Mouse (Mus musculus): ENCODE results near the gene Abcc9. TPM values are rescaled to one million over a fixed set of nuclear protein-coding genes. Genes with fewer than 3 reads are reported as not detected.

Abcc9 gene
- polyA plus RNA-seq, 1 experiment from 2014 or later, result 3.6 TPM

- Histone ChIP-seq H3K27me3 (replicated peaks) (no peaks in the 10 kb centered on the region), H3K4me1 (no peaks in the 10 kb centered on the region), H3K4me3 (no peak overlapping the region), H3K4me2 (no peak overlapping the region), H3K36me3 (replicated peaks) (no peaks in the 10 kb centered on the region), H3K9me3 (no peaks in the 10 kb centered on the region), H3K27ac (no peak overlapping the region), H3K9ac (no peak overlapping the region)
- WGBS, result 82% methylated on average over 7 of the region's 7 CpGs
- ATAC-seq (replicated peaks), result no peak
Observed at GRCm38 (mm10) chr6:142645474-142645873, 56.6 kb downstream of the Abcc9 start.

- Histone ChIP-seq H3K4me2 (no peak overlapping the region), H3K27ac (no peak overlapping the region), H3K9me3 (no peaks in the 10 kb centered on the region), H3K4me1 (no peaks in the 10 kb centered on the region), H3K36me3 (replicated peaks) (no peaks in the 10 kb centered on the region), H3K27me3 (replicated peaks) (no peaks in the 10 kb centered on the region), H3K4me3 (no peak overlapping the region), H3K9ac (no peak overlapping the region)
- no peak for ATAC-seq (replicated peaks)
- WGBS, result 86% methylated on average over 10 of the region's 10 CpGs
Observed at GRCm38 (mm10) chr6:142639301-142639700, 62.8 kb downstream of the Abcc9 start.

- H3K36me3 ChIP-seq (replicated peaks), result no peaks in the 10 kb centered on the region
- ATAC-seq (replicated peaks), result no peak
- H3K27me3 ChIP-seq (replicated peaks), result no peaks in the 10 kb centered on the region
- no peak overlapping the region for H3K9ac ChIP-seq
- no peak overlapping the region for H3K4me3 ChIP-seq
- 70% methylated on average over 4 of the region's 4 CpGs for WGBS
- H3K27ac ChIP-seq, result no peak overlapping the region
- no peaks in the 10 kb centered on the region for H3K4me1 ChIP-seq
- no peak overlapping the region for H3K4me2 ChIP-seq
- H3K9me3 ChIP-seq, result no peaks in the 10 kb centered on the region
Observed at GRCm38 (mm10) chr6:142635654-142636053, 66.5 kb downstream of the Abcc9 start.

- Histone ChIP-seq H3K9ac (no peak overlapping the region), H3K4me1 (no peaks in the 10 kb centered on the region), H3K4me3 (no peak overlapping the region), H3K36me3 (replicated peaks) (no peaks in the 10 kb centered on the region), H3K9me3 (no peaks in the 10 kb centered on the region), H3K4me2 (no peak overlapping the region), H3K27ac (no peak overlapping the region), H3K27me3 (replicated peaks) (no peaks in the 10 kb centered on the region)
- ATAC-seq (replicated peaks), result no peak
Observed at GRCm38 (mm10) chr6:142635185-142635583, 66.9 kb downstream of the Abcc9 start.

GRCm38 (mm10) chr6:142634530-142635184, 67.5 kb downstream of the Abcc9 start:
- no peak overlapping the region for H3K4me2 ChIP-seq
- WGBS, result 65% methylated on average over 10 of the region's 10 CpGs
- H3K9ac ChIP-seq, result no peak overlapping the region
- no peaks in the 10 kb centered on the region for H3K4me1 ChIP-seq
- no peak for ATAC-seq (replicated peaks)
- no peaks in the 10 kb centered on the region for H3K36me3 ChIP-seq (replicated peaks)
- H3K27me3 ChIP-seq (replicated peaks), result no peaks in the 10 kb centered on the region
- no peak overlapping the region for H3K27ac ChIP-seq
- no peaks in the 10 kb centered on the region for H3K9me3 ChIP-seq
- no peak overlapping the region for H3K4me3 ChIP-seq

GRCm38 (mm10) chr6:142623351-142623750, 78.8 kb downstream of the Abcc9 start:
- no peaks in the 10 kb centered on the region for H3K9me3 ChIP-seq

GRCm38 (mm10) chr6:142616659-142617058, 85.5 kb downstream of the Abcc9 start:
- Histone ChIP-seq H3K36me3 (replicated peaks) (no peaks in the 10 kb centered on the region), H3K9ac (no peak overlapping the region), H3K4me3 (no peak overlapping the region), H3K4me1 (no peaks in the 10 kb centered on the region), H3K27me3 (replicated peaks) (no peaks in the 10 kb centered on the region), H3K4me2 (no peak overlapping the region), H3K9me3 (no peaks in the 10 kb centered on the region), H3K27ac (no peak overlapping the region)
- ATAC-seq (replicated peaks), result no peak
- 48% methylated on average over 3 of the region's 3 CpGs for WGBS

More at GRCm38 (mm10) chr6:142623351-142623750, 78.8 kb downstream of the Abcc9 start:
- Histone ChIP-seq H3K36me3 (replicated peaks) (no peaks in the 10 kb centered on the region), H3K4me1 (no peaks in the 10 kb centered on the region), H3K27ac (no peak overlapping the region), H3K4me3 (no peak overlapping the region), H3K27me3 (replicated peaks) (no peaks in the 10 kb centered on the region), H3K4me2 (no peak overlapping the region), H3K9ac (no peak overlapping the region)
- 88% methylated on average over 6 of the region's 6 CpGs for WGBS
- ATAC-seq (replicated peaks), result no peak

- WGBS, result 73% methylated on average over 10 of the region's 10 CpGs
- Histone ChIP-seq H3K4me3 (no peak overlapping the region), H3K9me3 (no peaks in the 10 kb centered on the region), H3K27me3 (replicated peaks) (no peaks in the 10 kb centered on the region), H3K4me2 (no peak overlapping the region), H3K27ac (no peak overlapping the region), H3K36me3 (replicated peaks) (no peaks in the 10 kb centered on the region), H3K9ac (no peak overlapping the region), H3K4me1 (no peaks in the 10 kb centered on the region)
- ATAC-seq (replicated peaks), result no peak
Observed at GRCm38 (mm10) chr6:142614324-142614723, 87.8 kb downstream of the Abcc9 start.

GRCm38 (mm10) chr6:142612366-142612765, 89.7 kb downstream of the Abcc9 start:
- ATAC-seq (replicated peaks), result no peak
- H3K4me3 ChIP-seq, result no peak overlapping the region
- 87% methylated on average over 8 of the region's 8 CpGs for WGBS

GRCm38 (mm10) chr6:142609401-142610373, 92.4 kb downstream of the Abcc9 start:
- Histone ChIP-seq H3K4me3 (no peak overlapping the region), H3K27me3 (replicated peaks) (no peaks in the 10 kb centered on the region), H3K4me1 (no peaks in the 10 kb centered on the region), H3K36me3 (replicated peaks) (no peaks in the 10 kb centered on the region), H3K9ac (no peak overlapping the region), H3K9me3 (no peaks in the 10 kb centered on the region), H3K27ac (no peak overlapping the region), H3K4me2 (no peak overlapping the region)
- ATAC-seq (replicated peaks), result no peak
- 68% methylated on average over 9 of the region's 9 CpGs for WGBS

More at GRCm38 (mm10) chr6:142612366-142612765, 89.7 kb downstream of the Abcc9 start:
- Histone ChIP-seq H3K9me3 (no peaks in the 10 kb centered on the region), H3K4me1 (no peaks in the 10 kb centered on the region), H3K27ac (no peak overlapping the region), H3K4me2 (no peak overlapping the region), H3K9ac (no peak overlapping the region), H3K27me3 (replicated peaks) (no peaks in the 10 kb centered on the region), H3K36me3 (replicated peaks) (no peaks in the 10 kb centered on the region)

- ATAC-seq (replicated peaks), result no peak
- no peak overlapping the region for H3K27ac ChIP-seq
- H3K4me3 ChIP-seq, result no peak overlapping the region
- WGBS, result 60% methylated on average over 7 of the region's 7 CpGs
- no peaks in the 10 kb centered on the region for H3K27me3 ChIP-seq (replicated peaks)
- H3K36me3 ChIP-seq (replicated peaks), result no peaks in the 10 kb centered on the region
- no peaks in the 10 kb centered on the region for H3K9me3 ChIP-seq
- H3K9ac ChIP-seq, result no peak overlapping the region
- no peaks in the 10 kb centered on the region for H3K4me1 ChIP-seq
- H3K4me2 ChIP-seq, result no peak overlapping the region
Observed at GRCm38 (mm10) chr6:142607080-142607479, 95.0 kb downstream of the Abcc9 start.

- ATAC-seq (replicated peaks), result no peak
- WGBS, result 68% methylated on average over 6 of the region's 6 CpGs
Observed at GRCm38 (mm10) chr6:142602772-142603171, 99.3 kb downstream of the Abcc9 start.

More at GRCm38 (mm10) chr6:142602772-142603171, 99.3 kb downstream of the Abcc9 start:
- Histone ChIP-seq H3K4me3 (no peak overlapping the region), H3K4me1 (no peaks in the 10 kb centered on the region), H3K27me3 (replicated peaks) (no peaks in the 10 kb centered on the region), H3K4me2 (no peak overlapping the region), H3K36me3 (replicated peaks) (no peaks in the 10 kb centered on the region), H3K9me3 (no peaks in the 10 kb centered on the region), H3K9ac (no peak overlapping the region), H3K27ac (no peak overlapping the region)

Measured in midbrain, embryonic 15.5 days (tissue).